Mouse (Mus musculus) neural tube, embryonic 12.5 days (tissue): ENCODE results near the gene Nr1h5. TPM values are rescaled to one million over a fixed set of nuclear protein-coding genes. Genes with fewer than 3 reads are reported as not detected.
A peak's percentile ranks its signal among the peaks of the same experiment; 100 is the strongest.

Experiments used
- ATAC-seq: fragments of 200-750 bp; cut with Nextera tagmentation; 2 replicates; pipeline ENCODE4 v1.8.0; 2017; ENCODE audit warnings: low read depth, mild to moderate bottlenecking, moderate TSS enrichment, moderate library complexity; ENCODE audit not compliant: low FRiP score
- H3K27ac ChIP-seq: fragments of 300-500 bp; sonication (generic); 2 replicates; pipeline ENCODE4 v1.5.1; 2016
- H3K27me3 ChIP-seq: fragments of 300-500 bp; sonication (generic); replicated peaks from 2 replicates; pipeline ENCODE4 v1.6.1; 2016; ENCODE audit warnings: mild to moderate bottlenecking
- H3K36me3 ChIP-seq: fragments of 300-500 bp; sonication (generic); 2 replicates; pipeline ENCODE4 v1.6.1; 2016; ENCODE audit warnings: mild to moderate bottlenecking
- H3K4me1 ChIP-seq: fragments of 300-500 bp; sonication (generic); 2 replicates; pipeline ENCODE4 v1.6.1; 2016
- H3K4me2 ChIP-seq: fragments of 300-500 bp; sonication (generic); replicated peaks from 2 replicates; pipeline ENCODE4 v1.6.1; 2016; ENCODE audit warnings: mild to moderate bottlenecking
- H3K4me3 ChIP-seq: fragments of 300-500 bp; sonication (generic); 2 replicates; pipeline ENCODE4 v1.5.1; 2016
- H3K9ac ChIP-seq: fragments of 300-500 bp; sonication (generic); 2 replicates; pipeline ENCODE4 v1.6.1; 2016; ENCODE audit warnings: mild to moderate bottlenecking
- H3K9me3 ChIP-seq: fragments of 300-500 bp; sonication (generic); 2 replicates; pipeline ENCODE4 v1.6.1; 2016; ENCODE audit warnings: mild to moderate bottlenecking
- WGBS: fragments of 180-500 bp; shearing (Covaris S2); methylation state at CpG from one replicate; pipeline ENCODE4 v1.1.7; 2016; 5-methylcytosine and 5-hydroxymethylcytosine counted together
- polyA plus RNA-seq: library from polyadenylated mRNA; unstranded; fragments of >200 nt; fragmentation: Nextera tagmentation; extraction: Ambion mirVana; gene quantifications from 2 replicates; pipeline ENCODE4 v1.2.1, GENCODE M21; 2016

Gene Nr1h5
- polyA plus RNA-seq, 1 experiment from 2014 or later = 0.16 TPM

DNA sequence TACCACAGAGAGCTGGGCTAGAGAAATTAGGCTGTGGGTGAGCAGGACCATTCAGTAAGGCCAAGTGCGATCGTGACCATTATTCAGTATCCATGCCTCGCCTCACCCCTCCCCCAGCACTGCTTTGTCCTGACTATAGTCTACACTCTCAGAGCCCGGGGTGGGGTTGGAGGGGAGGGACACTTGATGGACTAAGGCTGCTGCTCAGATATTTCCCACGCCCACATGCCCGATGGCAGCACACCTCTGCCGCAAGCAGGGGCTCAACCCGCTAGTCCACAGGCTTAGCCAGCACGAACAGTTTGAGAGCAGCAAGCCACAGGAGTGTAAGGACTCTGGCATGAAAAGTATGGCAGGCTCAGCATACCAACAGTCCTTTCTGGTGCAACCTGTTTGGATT is 6.1 kb upstream of the Nr1h5 start:
- H3K4me2 ChIP-seq = peak overlapping the region; percentile 21

DNA sequence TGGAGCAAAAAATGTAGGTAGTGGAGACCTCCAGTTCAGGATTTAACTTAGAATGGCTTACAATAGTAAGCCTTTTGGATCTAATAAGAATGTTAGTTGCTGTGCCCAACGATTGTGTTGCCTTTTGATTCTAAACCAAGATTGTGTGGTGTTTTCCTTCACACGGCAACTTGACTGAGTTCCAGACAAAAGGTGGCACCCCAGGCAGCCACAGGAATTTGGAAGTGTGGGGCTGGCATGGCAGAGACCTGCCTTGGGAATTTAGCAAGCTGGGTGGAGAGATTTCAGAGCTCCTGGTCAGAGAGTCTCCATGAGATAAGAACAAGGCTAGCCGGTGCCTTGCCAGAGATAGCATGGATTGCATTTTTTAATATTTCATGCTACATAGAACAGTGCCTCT is 8.3 kb downstream of the Nr1h5 start:
- Histone ChIP-seq H3K4me3 (no peak overlapping the region), H3K27me3 (no peaks in the 10 kb centered on the region), H3K4me1 (no peaks in the 10 kb centered on the region), H3K4me2 (no peak overlapping the region), H3K36me3 (no peaks in the 10 kb centered on the region), H3K9me3 (no peaks in the 10 kb centered on the region), H3K9ac (no peak overlapping the region), H3K27ac (no peak overlapping the region)
- no peak for ATAC-seq
- 75% methylated on average over 3 of the region's 3 CpGs for WGBS

More for the DNA sequence above, 6.1 kb upstream of the Nr1h5 start:
- 47% methylated on average over 9 of the region's 9 CpGs for WGBS
- Histone ChIP-seq H3K9ac (no peak overlapping the region), H3K4me3 (no peak overlapping the region), H3K27me3 (no peaks in the 10 kb centered on the region), H3K27ac (no peak overlapping the region), H3K36me3 (no peaks in the 10 kb centered on the region), H3K4me1 (0 out of 2 replicates have a peak, but pooled peaks cover 3% of the 10 kb centered on the region), H3K9me3 (no peaks in the 10 kb centered on the region)
- ATAC-seq = peak; percentile 74

DNA sequence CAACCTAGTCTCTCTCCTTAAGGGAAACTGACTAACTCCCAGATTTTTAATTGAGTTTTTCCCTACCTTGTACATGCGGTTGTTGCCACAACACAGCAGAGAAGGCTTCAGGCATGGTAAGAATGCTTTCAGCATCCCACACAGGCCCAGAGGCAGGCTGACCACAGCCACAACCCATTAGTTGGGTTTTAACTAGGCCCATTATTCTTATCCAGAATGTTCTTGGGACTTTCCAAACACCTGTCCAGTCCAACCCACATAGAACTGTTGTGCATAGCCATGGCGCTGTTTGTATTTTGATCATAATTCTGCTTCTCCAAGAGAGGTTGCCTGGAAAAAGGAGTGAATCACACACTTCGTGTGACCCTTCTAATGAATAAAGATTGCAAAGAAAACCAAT is 8.8 kb downstream of the Nr1h5 start:
- Histone ChIP-seq H3K4me3 (no peak overlapping the region), H3K9ac (no peak overlapping the region), H3K27me3 (no peaks in the 10 kb centered on the region), H3K36me3 (no peaks in the 10 kb centered on the region), H3K4me2 (no peak overlapping the region), H3K4me1 (no peaks in the 10 kb centered on the region), H3K9me3 (no peaks in the 10 kb centered on the region), H3K27ac (no peak overlapping the region)
- ATAC-seq = no peak
- WGBS = 84% methylated on average over 3 of the region's 3 CpGs

DNA sequence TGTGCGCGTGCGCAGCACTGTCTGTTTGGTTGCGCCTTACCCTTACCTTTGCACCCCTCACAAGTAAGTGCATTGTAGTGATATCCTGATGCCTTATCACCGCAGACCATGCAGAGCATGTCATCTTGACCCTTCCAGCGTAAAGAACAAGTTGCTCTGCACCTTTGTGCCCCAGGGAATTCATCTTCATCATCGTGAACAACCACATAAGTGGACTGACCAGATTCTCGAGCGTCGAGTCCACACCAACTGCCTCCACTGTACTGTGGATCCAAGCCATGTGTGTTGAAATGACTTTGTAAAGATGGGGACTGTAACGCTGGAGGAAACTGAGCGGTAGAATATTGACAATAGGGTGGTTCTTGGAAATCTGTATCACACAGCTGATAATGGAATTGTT is 9.5 kb downstream of the Nr1h5 start:
- Histone ChIP-seq H3K9me3 (no peaks in the 10 kb centered on the region), H3K27ac (no peak overlapping the region), H3K9ac (no peak overlapping the region; the same call in 1 of the 2 replicates), H3K27me3 (no peaks in the 10 kb centered on the region), H3K4me2 (no peak overlapping the region), H3K4me3 (no peak overlapping the region), H3K4me1 (no peaks in the 10 kb centered on the region), H3K36me3 (no peaks in the 10 kb centered on the region)
- WGBS = 90% methylated on average over 12 of the region's 12 CpGs
- no peak for ATAC-seq

DNA sequence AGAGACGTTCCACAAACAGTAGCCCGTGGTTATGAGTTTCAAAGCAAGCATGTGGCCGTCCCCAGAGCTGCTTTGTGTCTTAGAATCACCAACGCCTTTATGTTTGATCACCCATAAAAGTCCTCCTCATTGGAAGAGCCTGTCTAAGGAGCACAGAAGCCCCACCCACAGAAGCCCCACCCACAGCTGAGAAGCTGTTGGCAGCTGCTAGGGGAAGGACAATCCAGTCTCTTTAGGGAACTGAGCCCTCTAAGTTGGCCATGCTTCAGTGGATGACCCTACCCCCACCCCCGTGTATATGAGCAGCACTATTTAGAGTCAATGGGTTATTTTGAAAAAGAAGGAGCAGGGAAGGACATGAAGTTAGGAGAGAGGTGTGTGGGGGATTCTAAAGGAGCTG is 17.1 kb downstream of the Nr1h5 start:
- no peak for ATAC-seq

DNA sequence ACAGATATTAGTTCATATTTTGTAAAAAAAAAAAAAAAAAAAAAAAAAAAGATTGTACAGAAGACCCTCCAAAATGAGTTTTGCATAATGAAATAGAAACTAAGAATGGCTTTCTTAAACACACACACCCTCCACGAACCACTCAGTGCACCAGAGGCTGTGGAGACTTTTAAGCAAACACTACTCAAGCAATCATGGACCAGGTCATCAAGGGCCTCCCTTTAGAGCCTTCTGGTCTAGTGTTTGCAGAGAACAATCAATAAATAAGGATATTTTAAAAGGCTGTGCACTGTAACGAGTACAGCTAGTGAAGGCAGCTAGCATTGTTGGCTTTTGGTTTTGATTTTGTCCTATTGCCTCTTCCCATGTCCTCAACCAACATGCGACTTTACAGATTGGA is 17.6 kb downstream of the Nr1h5 start:
- H3K9ac ChIP-seq = no peak overlapping the region
- H3K4me1 ChIP-seq = no peaks in the 10 kb centered on the region
- H3K9me3 ChIP-seq = no peaks in the 10 kb centered on the region
- H3K36me3 ChIP-seq = no peaks in the 10 kb centered on the region
- no peak overlapping the region for H3K4me3 ChIP-seq
- H3K27me3 ChIP-seq = no peaks in the 10 kb centered on the region
- H3K27ac ChIP-seq = no peak overlapping the region
- 85% methylated on average over 3 of the region's 3 CpGs for WGBS
- H3K4me2 ChIP-seq = no peak overlapping the region
- ATAC-seq = no peak

More for the DNA sequence above, 17.1 kb downstream of the Nr1h5 start:
- Histone ChIP-seq H3K4me1 (no peaks in the 10 kb centered on the region), H3K4me2 (no peak overlapping the region), H3K9me3 (no peaks in the 10 kb centered on the region), H3K36me3 (no peaks in the 10 kb centered on the region), H3K27ac (no peak overlapping the region), H3K27me3 (no peaks in the 10 kb centered on the region), H3K4me3 (no peak overlapping the region), H3K9ac (no peak overlapping the region)
- 52% methylated on average over 5 of the region's 5 CpGs for WGBS

DNA sequence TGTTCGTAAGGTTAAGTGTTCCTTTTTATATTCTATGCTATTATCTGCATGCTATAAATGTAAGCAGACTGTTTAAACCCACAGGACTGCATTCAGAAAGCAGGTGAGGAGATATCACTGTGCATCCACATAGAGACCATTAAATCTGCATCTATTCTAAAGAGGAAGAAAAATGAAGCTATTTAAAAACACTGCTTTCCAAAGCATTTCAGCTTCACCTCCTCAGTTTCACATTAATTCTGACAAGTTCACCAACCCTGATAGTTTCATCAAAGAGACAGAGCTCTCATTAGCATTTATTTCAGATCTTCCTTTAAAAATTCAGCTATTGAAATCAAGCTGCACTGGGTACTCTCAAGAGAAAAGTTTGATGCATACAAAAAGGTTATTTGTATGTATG is 25.8 kb downstream of the Nr1h5 start:
- Histone ChIP-seq H3K4me2 (no peak overlapping the region), H3K9me3 (0 out of 2 replicates have a peak, but pooled peaks cover 7% of the 10 kb centered on the region), H3K27me3 (no peaks in the 10 kb centered on the region), H3K36me3 (no peaks in the 10 kb centered on the region), H3K4me3 (no peak overlapping the region), H3K27ac (no peak overlapping the region), H3K4me1 (no peaks in the 10 kb centered on the region), H3K9ac (no peak overlapping the region)
- 86% methylated on average over 1 of the region's 1 CpGs for WGBS
- no peak for ATAC-seq

DNA sequence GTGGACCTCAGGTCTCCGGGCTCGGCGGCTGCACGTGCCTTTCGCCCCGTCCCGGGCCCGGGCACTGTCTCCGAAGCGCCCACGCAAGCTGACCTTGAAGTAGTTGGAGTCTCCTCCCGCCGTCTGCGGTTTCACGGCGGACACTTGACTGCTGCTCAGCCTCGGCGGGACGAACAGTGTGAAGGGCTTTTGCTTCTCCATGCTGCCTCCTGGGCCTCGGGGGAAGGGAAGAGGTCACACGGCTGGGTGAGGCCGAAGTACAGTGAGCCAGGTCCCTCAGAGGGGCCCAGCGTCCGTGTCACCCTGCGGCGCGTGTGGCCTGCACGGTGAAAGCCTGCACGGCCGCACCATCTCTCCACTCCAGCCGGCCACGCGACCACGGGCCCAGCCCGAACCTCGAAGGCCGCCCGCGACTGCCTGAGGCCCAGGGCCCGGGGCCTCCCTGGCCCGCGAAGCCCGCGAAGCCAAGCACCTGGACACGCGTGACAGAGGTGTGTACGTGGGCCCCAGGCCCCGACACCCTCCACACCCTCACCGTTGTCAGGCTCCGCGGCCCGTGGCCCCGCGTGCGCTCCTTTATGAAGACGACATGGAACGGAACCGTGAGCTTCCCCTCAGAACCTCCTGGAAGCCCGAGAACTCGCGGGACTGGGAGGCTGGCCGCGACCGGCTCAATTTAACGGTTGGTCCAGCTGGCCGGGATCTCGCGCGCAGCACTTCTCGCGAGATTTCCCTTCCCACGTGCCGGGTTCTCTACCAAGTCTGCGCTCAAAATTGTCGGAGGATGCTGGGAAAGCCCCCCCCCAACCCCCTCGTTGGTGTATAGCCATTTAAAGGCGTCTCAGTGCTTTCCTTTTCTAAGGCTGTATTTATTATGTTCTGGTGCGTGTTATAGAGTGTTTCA is 28.2 kb downstream of the Nr1h5 start, which contains the start of gene Sycp1:
Gene Sycp1, minus strand, starts transcription at position 650 of the 904 bp plus-strand sequence.
- H3K4me2 ChIP-seq = no peak within 1 kb of the TSS
- 93% methylated on average over 78 of the region's 78 CpGs for WGBS
- H3K9me3 ChIP-seq = 0 out of 2 replicates have a peak, but pooled peaks cover 7% of the 10 kb centered on the region
- H3K27ac ChIP-seq = no peak within 1 kb of the TSS
- H3K4me1 ChIP-seq = no peaks in the 10 kb centered on the region
- no peak for ATAC-seq
- H3K27me3 ChIP-seq = no peaks in the 10 kb centered on the region
- no peak within 1 kb of the TSS for H3K9ac ChIP-seq
- H3K4me3 ChIP-seq = no peak within 1 kb of the TSS
- H3K36me3 ChIP-seq = no peaks in the 10 kb centered on the region

DNA sequence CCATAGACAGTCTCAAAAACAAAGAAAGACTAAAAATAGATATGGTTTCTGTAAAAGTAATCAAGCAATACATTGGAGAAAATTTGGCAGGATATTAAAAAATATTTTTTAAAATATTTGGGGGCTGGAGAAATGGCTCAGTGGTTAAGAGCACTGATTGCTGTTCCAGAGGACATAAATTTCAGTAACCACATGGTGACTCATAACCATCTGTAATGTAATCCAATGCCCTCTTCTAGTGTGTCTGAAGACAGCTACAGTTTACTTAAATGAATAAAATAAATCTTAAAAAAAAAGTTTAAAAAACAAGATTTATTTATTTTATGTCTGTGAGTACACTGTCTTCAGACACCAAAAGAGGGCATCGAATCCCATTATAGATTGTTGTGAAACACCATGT is 64.8 kb downstream of the Nr1h5 start:
- H3K4me1 ChIP-seq = no peaks in the 10 kb centered on the region
- H3K4me3 ChIP-seq = no peak overlapping the region
- H3K4me2 ChIP-seq = no peak overlapping the region
- no peak overlapping the region for H3K9ac ChIP-seq
- ATAC-seq = no peak
- no peaks in the 10 kb centered on the region for H3K27me3 ChIP-seq
- no peaks in the 10 kb centered on the region for H3K36me3 ChIP-seq
- H3K9me3 ChIP-seq = no peaks in the 10 kb centered on the region
- 95% methylated on average over 1 of the region's 1 CpGs for WGBS
- no peak overlapping the region for H3K27ac ChIP-seq

Other genes starting within 250 kb of the Nr1h5 start
- gene Tspan2, start 229.6 kb downstream of the Nr1h5 start, polyA plus RNA-seq = 9.0 and 10.3 TPM in 2 replicates
- gene Tshb, start 181.4 kb downstream of the Nr1h5 start, polyA plus RNA-seq = 0.08 and 0.13 TPM in 2 replicates
- not detected in 2 replicates for gene Sycp1, start 28.0 kb downstream of the Nr1h5 start, polyA plus RNA-seq
- gene Sike1, start 31.6 kb upstream of the Nr1h5 start, polyA plus RNA-seq = 61.9 and 78.6 TPM in 2 replicates
- gene Csde1, start 56.3 kb upstream of the Nr1h5 start, polyA plus RNA-seq = 480 and 531 TPM in 2 replicates
- gene Nras, start 94.2 kb upstream of the Nr1h5 start, polyA plus RNA-seq = 125 and 126 TPM in 2 replicates
- 0.66 and 0.88 TPM in 2 replicates for gene Ampd1, start 109.9 kb upstream of the Nr1h5 start, polyA plus RNA-seq
- gene Dennd2c, start 138.5 kb upstream of the Nr1h5 start, polyA plus RNA-seq = 3.0 and 3.1 TPM in 2 replicates
- 215 and 218 TPM in 2 replicates for gene Bcas2, start 207.5 kb upstream of the Nr1h5 start, polyA plus RNA-seq